Mouse (Mus musculus): Measurements from ENCODE around the gene Crim1.

Crim1 gene

DNA sequence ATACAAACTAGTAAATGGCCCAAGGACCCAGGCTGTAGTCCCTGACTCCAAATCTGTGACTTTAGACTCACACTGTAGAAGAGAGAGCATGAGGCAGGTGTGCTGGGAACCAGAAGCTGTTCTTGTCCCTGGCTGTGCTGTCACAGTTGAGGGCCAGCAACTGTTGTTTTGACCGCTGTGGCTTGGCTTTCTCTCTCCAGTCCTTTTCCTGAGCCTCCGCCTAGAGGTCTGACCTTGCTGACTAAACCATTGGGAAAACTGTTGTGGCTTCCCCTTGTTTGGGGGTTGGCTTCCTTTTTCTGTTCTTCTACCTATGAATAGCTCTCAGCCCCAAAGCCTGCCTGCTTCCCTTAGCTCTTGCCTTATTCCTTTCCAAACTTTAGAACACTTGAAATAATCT lies 126.3 kb downstream of the Crim1 start:
- DNase-seq (ENCODE audit: low spot score), result no peak

DNA sequence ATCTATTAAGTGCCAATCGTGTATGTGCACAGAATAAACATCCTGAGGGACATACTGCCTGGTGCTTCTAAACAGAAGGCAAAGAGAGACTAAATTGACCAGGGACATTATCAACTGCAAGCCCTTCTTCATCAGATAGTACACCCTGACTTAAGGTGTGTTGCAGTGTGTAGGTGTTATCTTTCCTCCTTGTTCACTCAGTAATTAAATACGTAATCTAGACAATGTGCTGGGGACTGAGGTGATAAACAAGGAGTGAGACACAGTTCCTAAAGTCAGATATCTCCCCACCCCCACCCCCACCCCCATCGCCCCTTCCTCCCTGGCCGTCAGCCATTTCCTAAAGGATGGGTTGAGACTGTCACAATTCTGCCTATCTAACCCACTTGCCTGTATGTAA lies 127.1 kb downstream of the Crim1 start:
- no peak for DNase-seq (ENCODE audit: low spot score)

GRCm38 (mm10) chr17:78328287-78328686 lies 128.2 kb downstream of the Crim1 start:
- DNase-seq (ENCODE audit: low spot score), result no peak

DNA sequence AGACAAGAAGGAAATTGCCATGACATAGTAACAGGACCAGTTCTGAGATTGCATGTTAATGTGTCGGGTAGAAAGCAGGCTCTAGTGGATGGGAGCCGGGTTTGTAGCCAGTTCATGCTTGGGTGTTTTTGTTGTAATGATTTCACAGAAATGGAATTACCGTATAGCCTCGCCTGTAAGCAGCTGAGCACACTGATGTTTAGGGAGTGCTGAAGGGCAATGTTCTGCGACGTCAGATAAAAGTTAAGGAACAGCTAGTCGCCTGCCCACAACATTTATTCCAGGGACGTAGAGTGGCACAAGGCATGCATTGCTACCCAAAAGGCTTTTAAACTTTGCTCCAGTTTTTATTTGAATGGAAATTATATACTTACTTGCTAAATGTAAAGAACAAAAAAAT lies 131.4 kb downstream of the Crim1 start:
- DNase-seq (ENCODE audit: low spot score), result no peak

- DNase-seq (ENCODE audit: low spot score), result no peak
Observed at GRCm38 (mm10) chr17:78333275-78333674, 133.2 kb downstream of the Crim1 start.

- no peak for DNase-seq (ENCODE audit: low spot score)
Observed at GRCm38 (mm10) chr17:78335250-78335649, 135.2 kb downstream of the Crim1 start.

DNA sequence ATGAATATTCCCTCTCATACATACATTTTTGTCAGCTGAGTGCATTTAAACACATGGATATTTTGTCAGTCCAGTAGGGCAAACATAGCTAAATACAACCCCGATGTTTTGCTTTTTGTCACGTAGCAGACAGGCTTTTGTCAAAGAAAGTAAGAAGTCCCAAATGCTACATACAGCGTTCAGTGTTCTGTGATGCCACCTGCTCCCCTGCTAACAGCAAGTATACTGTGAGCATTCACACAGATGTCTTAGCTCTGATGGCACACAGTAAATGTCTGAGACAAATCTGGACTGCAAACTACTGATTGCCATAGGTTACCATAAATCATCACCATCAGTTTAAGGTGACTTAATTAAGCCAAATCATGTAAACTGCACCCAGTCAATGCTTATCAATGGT lies 143.6 kb downstream of the Crim1 start:
- no peak for DNase-seq (ENCODE audit: low spot score)

DNA sequence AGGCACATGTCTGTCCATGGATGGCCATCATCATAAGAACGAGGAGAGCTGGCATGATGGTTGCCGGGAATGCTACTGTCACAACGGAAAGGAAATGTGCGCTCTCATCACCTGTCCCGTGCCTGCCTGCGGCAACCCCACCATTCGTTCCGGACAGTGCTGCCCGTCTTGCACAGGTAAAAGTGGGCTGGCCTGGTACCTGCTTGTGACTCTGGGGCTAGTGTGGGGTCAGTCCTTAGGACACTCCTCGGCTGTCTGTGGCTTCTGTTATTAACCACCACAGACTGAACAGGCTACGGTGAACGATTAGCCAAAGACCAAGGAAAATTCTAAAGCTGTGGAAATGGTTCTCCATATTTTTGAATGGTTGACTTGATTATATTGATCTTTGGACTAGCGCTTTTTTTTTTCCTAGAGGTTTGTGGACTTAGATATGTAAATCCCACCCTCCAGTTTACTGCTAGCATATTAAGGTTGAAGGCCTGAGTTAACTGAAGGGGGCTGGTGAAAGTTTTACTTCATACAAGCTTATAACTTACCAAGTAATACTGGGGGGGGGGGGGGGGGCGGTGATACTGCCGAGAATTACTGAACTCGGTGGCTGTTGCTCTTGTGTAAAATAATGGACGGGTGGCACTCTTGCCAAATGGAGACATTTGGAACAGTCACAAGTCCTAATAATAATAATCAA lies 147.2 kb downstream of the Crim1 start:
- no peak for DNase-seq (ENCODE audit: low spot score)

GRCm38 (mm10) chr17:78351676-78352499 lies 151.8 kb downstream of the Crim1 start:
- DNase-seq (ENCODE audit: low spot score), result no peak

- no peak for DNase-seq (ENCODE audit: low spot score)
Observed at GRCm38 (mm10) chr17:78352500-78352855, 152.4 kb downstream of the Crim1 start.

- DNase-seq (ENCODE audit: low spot score), result no peak
Observed at GRCm38 (mm10) chr17:78354411-78354810, 154.4 kb downstream of the Crim1 start.

DNA sequence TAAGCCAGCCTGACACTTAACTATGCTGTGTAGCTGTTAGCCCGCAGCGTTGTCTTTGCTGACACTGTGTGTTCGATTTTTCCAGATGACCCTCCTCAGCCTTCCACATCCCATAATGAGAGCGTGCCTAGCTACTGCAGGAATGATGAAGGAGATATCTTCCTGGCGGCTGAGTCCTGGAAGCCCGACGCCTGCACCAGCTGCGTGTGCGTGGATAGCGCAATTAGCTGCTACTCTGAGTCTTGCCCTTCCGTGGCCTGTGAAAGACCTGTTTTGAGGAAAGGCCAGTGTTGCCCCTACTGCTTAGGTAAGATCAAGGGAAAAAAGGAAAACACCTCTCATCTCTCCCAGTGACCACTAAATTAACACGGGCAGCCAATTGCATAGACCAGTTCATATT lies 154.8 kb downstream of the Crim1 start:
- no peak for DNase-seq (ENCODE audit: low spot score)

DNA sequence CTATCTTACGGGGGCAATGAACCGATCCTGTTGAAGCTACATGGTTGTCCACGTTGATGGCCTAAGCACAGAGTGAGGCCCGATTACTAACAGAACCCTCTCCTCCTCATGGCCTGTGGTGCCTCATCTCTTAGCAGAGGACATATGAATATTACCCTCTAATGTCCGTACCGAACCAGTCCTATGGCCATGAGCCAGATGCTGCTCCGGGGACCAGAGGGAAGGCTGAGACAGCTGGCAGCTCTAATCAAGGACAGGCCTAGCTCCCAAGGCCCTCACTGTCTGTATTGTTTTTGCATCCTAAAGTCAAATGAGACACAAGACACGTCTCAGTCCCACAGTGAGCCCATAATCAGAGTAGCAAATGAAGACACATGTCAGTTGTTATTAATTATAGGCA lies 155.6 kb downstream of the Crim1 start:
- DNase-seq (ENCODE audit: low spot score), result no peak

DNA sequence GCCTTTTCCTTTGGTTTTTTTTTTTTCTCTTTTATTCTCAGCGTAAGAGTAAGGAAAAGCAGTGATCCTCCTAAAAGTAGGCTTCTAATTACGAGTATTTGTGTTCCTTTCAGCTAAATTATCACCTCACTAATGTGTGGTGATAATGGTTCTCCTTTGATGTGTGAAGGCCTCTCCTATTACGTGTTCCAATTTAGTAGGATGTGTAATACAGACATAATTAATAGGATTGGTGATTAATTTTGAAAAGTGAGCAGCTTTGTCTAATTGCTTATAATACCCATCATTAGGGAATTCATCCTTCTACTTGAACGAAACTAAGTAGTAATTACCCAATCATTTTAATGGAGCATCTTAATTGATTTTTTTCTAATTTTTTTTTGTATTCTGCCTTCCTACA lies 157.7 kb downstream of the Crim1 start:
- no peak for DNase-seq (ENCODE audit: low spot score)

- peak; percentile 42 for DNase-seq (ENCODE audit: low spot score)
Observed at GRCm38 (mm10) chr17:78358251-78358726, 158.2 kb downstream of the Crim1 start.

DNA sequence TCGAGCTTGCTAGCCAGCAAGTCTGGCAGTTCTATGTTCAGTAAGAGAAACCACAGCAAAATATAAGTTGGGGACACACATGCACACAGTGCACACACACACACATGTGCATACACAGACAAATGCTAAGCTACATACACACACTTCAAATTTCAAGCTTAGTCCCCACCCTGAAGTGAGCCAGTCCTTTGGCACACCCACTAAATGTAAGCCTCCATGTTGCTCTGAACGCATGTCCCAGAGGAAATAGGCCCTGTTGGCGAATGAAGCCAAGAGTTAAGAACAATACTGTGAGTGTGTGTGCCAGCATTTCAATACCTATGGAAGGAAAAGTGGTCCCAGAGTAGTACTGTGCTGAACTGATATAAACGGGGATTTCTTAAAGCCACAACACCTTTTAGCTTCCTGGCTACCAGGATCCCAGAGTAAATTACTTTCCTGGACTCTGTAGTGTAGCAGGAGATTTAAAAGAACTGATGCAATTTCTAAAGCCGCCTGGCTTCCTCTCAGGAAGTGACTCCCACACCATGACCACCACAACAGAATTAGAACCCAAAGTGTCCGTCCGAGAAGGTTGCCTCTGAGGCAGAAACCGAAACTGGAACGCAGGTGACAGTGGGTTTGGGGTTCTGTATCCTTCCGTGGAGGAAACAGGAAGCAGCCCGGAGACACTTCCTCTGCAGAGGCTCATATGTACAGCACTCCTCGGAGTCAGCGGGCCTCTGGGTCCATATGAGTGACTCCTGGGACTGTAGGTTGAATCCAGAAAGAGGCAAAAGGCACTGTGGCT lies 162.1 kb downstream of the Crim1 start:
- no peak for DNase-seq (ENCODE audit: low spot score)

DNA sequence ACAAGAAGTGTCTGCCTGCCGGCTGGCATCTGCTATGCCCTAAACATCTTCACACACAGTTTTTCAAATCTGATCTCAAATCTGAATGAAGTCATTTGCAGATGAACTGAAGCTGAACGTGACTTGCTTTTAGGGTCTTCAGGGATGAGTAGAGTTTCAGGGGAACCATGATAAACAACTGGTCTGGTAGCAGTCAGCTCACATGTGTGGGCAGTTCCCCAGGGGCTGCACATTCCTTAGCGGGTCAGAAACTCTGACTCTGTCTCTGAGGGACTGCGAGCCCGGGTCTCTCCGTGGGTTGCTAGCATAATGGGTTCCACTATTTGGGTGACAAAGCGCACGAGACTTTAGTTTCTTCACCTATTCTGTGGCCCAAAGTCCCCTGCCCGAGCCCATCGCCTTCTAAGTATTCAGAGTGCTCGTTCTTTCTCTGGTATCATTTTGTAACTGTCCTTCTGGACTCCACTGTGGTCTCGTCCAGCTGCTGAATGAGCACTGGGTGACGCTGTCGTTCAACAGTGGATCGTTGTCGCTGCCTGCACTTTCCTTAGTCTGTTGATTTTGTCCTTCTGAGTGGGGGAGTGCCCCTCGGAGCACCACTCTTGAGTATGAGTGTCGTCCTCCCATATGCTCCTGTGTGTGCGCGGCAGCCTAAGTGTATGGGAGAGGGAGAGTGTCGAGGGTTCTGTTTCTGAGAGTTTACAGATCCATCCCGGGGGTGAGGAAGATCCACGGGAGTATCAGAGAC lies 164.7 kb downstream of the Crim1 start:
- DNase-seq (ENCODE audit: low spot score), result no peak

DNA sequence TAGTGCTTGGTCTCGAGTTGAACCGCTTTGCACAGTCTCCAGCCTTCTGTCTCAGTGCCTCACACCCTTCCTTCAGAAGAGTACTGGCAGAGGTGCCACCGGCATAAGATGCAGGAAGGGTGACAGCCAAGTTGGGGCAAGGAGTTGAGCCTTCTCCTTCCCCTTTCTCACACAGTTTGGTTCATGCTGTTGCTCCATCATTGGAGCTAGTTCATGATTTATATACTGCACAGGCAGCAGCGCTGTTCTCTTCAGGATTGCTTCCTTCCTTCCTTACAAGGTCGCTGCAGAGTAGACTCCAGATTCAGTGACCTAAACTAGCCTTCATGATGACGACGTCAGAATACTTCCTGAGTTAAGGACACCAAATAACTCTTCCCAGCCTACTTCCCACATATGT lies 166.0 kb downstream of the Crim1 start:
- no peak for DNase-seq (ENCODE audit: low spot score)

- DNase-seq (ENCODE audit: low spot score), result no peak
Observed at GRCm38 (mm10) chr17:78368481-78368880, 168.4 kb downstream of the Crim1 start.

DNA sequence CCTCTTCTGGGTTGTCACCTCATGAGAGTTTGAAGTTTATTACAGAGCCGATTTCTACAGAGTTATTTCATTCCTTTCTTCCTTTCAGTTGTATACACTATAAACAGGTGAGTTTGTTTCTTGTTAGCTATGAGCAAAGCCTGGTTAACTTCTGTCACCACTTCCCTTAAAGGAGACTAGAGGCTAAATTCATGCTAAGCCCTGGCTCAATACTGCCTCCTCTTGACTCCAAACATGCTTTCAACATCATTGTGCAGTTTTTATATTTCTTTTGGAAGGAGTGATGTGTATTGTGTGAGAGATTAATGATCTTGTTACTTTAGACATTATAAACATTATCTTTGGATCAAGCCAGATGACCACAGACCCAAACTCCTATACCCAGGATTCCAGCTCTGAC lies 170.4 kb downstream of the Crim1 start:
- no peak for DNase-seq (ENCODE audit: low spot score)

- DNase-seq (ENCODE audit: low spot score), result no peak
Observed at GRCm38 (mm10) chr17:78373174-78373573, 173.1 kb downstream of the Crim1 start.

DNA sequence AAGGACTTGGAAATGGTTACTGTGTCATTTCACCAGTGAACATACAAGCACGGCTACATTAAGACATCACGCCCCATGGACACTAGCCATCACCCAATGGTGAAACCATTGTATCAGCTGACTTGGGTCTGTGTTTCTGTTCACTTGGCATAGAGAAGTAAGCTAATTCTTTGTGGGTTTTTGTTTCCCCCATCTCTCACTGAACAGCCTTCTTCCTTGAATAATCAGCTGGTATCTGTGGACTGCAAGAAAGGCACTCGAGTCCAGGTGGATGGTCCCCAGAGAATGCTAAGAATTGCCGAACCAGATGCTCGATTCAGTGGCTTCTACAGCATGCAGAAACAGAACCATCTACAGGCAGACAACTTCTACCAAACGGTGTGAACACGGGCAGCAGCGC lies 173.8 kb downstream of the Crim1 start:
- no peak for DNase-seq (ENCODE audit: low spot score)

All from layer of hippocampus, adult 9-10 months (tissue).